Mouse (Mus musculus): Measurements from ENCODE around the gene Irak2. TPM values are rescaled to one million over a fixed set of nuclear protein-coding genes. Genes with fewer than 3 reads are reported as not detected.

The Irak2 gene
- polyA plus RNA-seq, 1 experiment from 2014 or later: 21.2 TPM

DNA sequence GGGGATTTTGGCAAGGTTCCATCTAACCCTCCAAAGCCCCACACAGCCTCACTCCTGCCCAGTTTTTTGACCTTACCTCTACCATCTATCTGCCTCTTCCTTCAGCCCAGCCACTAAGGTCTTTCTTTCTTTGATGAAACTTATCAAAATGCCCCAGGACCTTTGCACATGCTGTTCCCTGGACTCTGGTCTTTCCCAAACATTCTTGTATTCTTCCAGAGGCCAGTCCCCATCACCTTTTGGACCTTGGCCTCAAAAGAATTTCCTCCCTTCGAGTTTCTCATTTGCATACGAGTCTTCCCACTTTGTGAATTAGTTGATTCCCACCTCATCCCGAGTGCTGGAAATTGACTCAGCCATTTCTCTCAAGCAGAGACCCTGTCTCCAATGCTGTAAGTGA is 17.2 kb downstream of the Irak2 start:
- no peak overlapping the region for H3K4me3 ChIP-seq (ENCODE audit: low read depth, low read length)
- no peak overlapping the region for H3K27ac ChIP-seq (ENCODE audit: low read depth, low read length)
- no peaks in the 10 kb centered on the region for H3K9me3 ChIP-seq (ENCODE audit: control insufficient read depth)
- H3K4me1 ChIP-seq (replicated peaks; ENCODE audit: control insufficient read depth, insufficient read depth, low read length): 0 out of 2 replicates have a peak, but pooled peaks cover 4% of the 10 kb centered on the region
- H3K36me3 ChIP-seq (ENCODE audit: control insufficient read depth, insufficient read depth): peaks cover 15% of the 10 kb centered on the region; the same call in 1 of the 2 replicates
- H3K27me3 ChIP-seq (replicated peaks; ENCODE audit: control insufficient read depth, insufficient read depth, low read length): no peaks in the 10 kb centered on the region
- no peak overlapping the region for H3K9ac ChIP-seq (ENCODE audit: low read depth, low read length)
- ATAC-seq: no peak
- no peak overlapping the region for H3K4me2 ChIP-seq (replicated peaks; ENCODE audit: low read depth)
- no peak for TF ChIP-seq CTCF (IDR thresholded peaks at IDR 0.05; ENCODE audit: low read depth)
- 74% methylated on average over 3 of the region's 3 CpGs for WGBS

DNA sequence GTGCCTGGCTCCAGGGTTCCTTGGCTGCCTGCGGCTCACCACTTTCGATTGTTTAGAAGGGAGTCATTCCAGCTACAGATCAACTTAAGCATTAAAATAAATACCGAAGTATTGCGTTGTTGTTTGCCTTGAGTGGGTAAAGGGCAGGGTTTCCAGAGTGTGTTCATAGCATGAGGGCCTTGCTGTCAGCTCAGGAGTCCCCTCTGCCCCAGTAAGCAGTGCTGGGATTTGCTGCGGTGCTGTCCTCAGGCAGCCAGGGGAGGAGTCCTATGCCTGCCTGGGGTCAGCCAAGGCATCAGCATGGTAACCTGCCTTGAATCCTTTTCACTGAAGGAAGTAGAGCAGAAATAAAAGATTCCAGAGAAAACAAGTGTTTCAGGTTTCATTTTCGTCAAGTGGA is 18.6 kb downstream of the Irak2 start:
- peaks cover 15% of the 10 kb centered on the region; the same call in 1 of the 2 replicates for H3K36me3 ChIP-seq (ENCODE audit: control insufficient read depth, insufficient read depth)
- peak; percentile 56; the same call in 1 of the 2 replicates for ATAC-seq
- 0 out of 2 replicates have a peak, but pooled peaks cover 16% of the 10 kb centered on the region for H3K4me1 ChIP-seq (replicated peaks; ENCODE audit: control insufficient read depth, insufficient read depth, low read length)
- no peaks in the 10 kb centered on the region for H3K27me3 ChIP-seq (replicated peaks; ENCODE audit: control insufficient read depth, insufficient read depth, low read length)
- H3K4me2 ChIP-seq (replicated peaks; ENCODE audit: low read depth): no peak overlapping the region
- no peak for TF ChIP-seq CTCF (IDR thresholded peaks at IDR 0.05; ENCODE audit: low read depth)
- no peak overlapping the region for H3K4me3 ChIP-seq (ENCODE audit: low read depth, low read length)
- H3K9ac ChIP-seq (ENCODE audit: low read depth, low read length): no peak overlapping the region
- H3K9me3 ChIP-seq (ENCODE audit: control insufficient read depth): no peaks in the 10 kb centered on the region
- H3K27ac ChIP-seq (ENCODE audit: low read depth, low read length): peak overlapping the region; percentile 5; the same call in 1 of the 2 replicates
- 49% methylated on average over 6 of the region's 6 CpGs for WGBS

DNA sequence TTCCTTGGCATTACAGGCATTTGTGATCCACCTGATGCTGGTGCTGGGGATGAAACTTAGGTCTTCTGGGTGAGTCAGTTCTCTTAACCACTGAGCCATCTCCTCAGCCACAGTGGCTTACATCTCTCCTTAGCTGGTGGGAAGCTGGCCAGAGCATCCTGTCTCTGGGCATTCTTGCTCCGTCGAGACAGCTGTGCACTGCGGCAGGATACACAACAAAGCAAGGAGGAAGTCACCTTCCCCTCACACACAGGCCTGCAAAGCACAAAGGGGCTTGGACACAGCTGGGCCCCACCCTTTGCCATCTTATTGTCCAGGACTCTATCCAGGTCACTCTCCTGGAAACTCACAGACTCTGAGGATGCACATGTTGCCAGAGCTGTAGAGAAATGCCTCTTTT is 20.0 kb downstream of the Irak2 start:
- peaks cover 4% of the 10 kb centered on the region; the same call in 1 of the 2 replicates for H3K36me3 ChIP-seq (ENCODE audit: control insufficient read depth, insufficient read depth)
- ATAC-seq: no peak
- H3K27me3 ChIP-seq (replicated peaks; ENCODE audit: control insufficient read depth, insufficient read depth, low read length): no peaks in the 10 kb centered on the region
- peaks cover 19% of the 10 kb centered on the region; the same call in 1 of the 2 replicates for H3K4me1 ChIP-seq (replicated peaks; ENCODE audit: control insufficient read depth, insufficient read depth, low read length)
- no peak overlapping the region for H3K27ac ChIP-seq (ENCODE audit: low read depth, low read length)
- 61% methylated on average over 3 of the region's 3 CpGs for WGBS
- no peaks in the 10 kb centered on the region for H3K9me3 ChIP-seq (ENCODE audit: control insufficient read depth)
- TF ChIP-seq CTCF (IDR thresholded peaks at IDR 0.05; ENCODE audit: low read depth): no peak
- no peak overlapping the region for H3K4me2 ChIP-seq (replicated peaks; ENCODE audit: low read depth)
- no peak overlapping the region for H3K9ac ChIP-seq (ENCODE audit: low read depth, low read length)
- no peak overlapping the region for H3K4me3 ChIP-seq (ENCODE audit: low read depth, low read length)

DNA sequence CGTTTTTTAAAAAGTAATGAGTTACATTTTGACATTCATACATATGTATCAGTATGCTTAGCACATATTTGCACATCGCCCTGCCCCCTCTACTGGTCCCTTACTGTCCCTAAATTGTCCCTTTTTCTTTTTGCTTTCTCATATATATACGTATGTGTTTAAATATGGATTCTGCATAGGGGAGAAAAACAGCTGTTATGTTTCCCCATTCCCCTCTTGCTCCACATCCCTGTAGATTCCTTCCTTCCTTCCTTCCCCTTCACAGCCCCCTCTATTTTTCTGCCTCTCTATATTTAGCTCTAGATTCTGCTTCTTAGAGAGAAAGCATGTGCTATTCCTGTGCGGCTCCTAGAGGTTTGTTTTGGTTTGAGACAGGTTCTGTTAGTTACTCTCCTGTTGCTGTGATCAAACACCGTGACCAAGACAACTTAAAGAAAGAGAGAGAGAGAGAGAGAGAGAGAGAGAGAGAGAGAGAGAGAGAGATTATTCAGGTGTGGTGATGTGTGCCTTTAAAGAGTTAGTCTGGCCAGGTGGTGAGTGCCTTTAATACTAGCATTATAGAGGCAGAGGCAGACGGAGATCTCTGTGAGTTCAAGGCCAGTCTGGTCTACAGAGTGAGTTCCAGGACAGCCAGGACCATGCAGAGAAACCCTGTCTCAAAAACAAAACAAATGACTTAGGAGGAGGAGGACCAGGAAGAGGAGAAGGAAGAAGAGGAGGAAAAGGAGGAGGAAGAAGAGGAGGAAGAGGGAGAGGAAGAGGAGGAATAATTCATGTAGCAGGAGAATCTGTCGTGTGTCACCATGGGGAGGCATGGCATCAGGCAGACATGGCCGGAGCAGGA is 21.6 kb downstream of the Irak2 start:
- Histone ChIP-seq H3K4me2 (replicated peaks; ENCODE audit: low read depth) (no peak overlapping the region), H3K4me1 (replicated peaks; ENCODE audit: control insufficient read depth, insufficient read depth, low read length) (peaks cover 19% of the 10 kb centered on the region; the same call in 1 of the 2 replicates), H3K27ac (ENCODE audit: low read depth, low read length) (0 out of 2 replicates have a peak overlapping the region, but pooled peaks have one; percentile 1), H3K36me3 (ENCODE audit: control insufficient read depth, insufficient read depth) (peaks cover 7% of the 10 kb centered on the region; the same call in 1 of the 2 replicates), H3K27me3 (replicated peaks; ENCODE audit: control insufficient read depth, insufficient read depth, low read length) (no peaks in the 10 kb centered on the region), H3K4me3 (ENCODE audit: low read depth, low read length) (no peak overlapping the region), H3K9ac (ENCODE audit: low read depth, low read length) (no peak overlapping the region), H3K9me3 (ENCODE audit: control insufficient read depth) (no peaks in the 10 kb centered on the region)
- no peak for ATAC-seq
- no peak for TF ChIP-seq CTCF (IDR thresholded peaks at IDR 0.05; ENCODE audit: low read depth)
- 60% methylated on average over 8 of the region's 8 CpGs for WGBS

DNA sequence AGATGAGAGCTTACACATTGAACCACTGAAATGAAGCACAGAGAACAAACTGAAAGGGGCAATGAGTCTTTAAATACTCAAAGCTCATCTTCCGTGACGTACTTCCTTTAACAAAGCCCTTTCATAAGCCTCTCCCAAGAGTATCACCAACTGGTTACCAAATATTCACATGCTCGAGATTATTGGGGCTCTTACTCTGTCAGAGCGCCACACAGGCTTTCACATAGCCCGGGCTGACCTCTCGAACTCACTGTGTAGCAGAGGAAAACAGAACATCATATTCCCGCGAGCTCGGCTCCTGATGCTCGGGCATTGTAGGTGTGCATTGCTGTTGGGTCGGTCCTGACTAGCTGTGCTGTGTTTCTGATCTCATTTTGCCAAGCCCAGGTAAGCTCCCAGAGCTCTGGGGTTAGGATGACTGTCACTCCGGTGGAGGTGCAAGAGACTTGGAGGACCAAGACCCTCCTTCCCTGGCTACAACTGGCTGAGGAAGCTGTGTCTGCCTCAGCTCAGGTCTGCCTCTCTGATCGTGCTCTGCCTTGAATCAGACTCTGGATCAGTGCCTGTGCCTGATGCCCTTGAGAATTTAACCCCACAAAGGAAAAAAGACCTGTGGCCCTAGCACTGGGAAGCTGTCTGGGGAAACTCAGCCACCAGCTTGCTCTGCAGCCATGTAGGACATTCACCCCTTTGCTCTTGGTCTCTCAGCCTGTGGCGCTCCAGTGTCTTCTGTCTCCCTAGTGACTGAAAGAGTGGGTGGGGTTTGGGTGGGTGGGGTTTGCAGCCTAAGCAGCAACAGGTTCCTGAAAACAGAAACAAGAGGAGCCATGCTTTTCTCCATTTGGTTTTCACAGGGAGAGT is 22.5 kb downstream of the Irak2 start:
- peaks cover 7% of the 10 kb centered on the region; the same call in 1 of the 2 replicates for H3K36me3 ChIP-seq (ENCODE audit: control insufficient read depth, insufficient read depth)
- WGBS: 57% methylated on average over 14 of the region's 14 CpGs
- TF ChIP-seq CTCF (IDR thresholded peaks at IDR 0.05; ENCODE audit: low read depth): no peak
- no peak overlapping the region for H3K4me2 ChIP-seq (replicated peaks; ENCODE audit: low read depth)
- H3K9ac ChIP-seq (ENCODE audit: low read depth, low read length): no peak overlapping the region
- H3K4me3 ChIP-seq (ENCODE audit: low read depth, low read length): no peak overlapping the region
- peak overlapping the region; percentile 50; the same call in 1 of the 2 replicates for H3K27ac ChIP-seq (ENCODE audit: low read depth, low read length)
- H3K27me3 ChIP-seq (replicated peaks; ENCODE audit: control insufficient read depth, insufficient read depth, low read length): no peaks in the 10 kb centered on the region
- H3K9me3 ChIP-seq (ENCODE audit: control insufficient read depth): no peaks in the 10 kb centered on the region
- peaks cover 19% of the 10 kb centered on the region; the same call in 1 of the 2 replicates for H3K4me1 ChIP-seq (replicated peaks; ENCODE audit: control insufficient read depth, insufficient read depth, low read length)
- ATAC-seq: no peak

Measured in intestine, postnatal 0 days (tissue).